Comparison of ENCODE assay signal across 8 mouse cellular contexts in the genomic region with DNA sequence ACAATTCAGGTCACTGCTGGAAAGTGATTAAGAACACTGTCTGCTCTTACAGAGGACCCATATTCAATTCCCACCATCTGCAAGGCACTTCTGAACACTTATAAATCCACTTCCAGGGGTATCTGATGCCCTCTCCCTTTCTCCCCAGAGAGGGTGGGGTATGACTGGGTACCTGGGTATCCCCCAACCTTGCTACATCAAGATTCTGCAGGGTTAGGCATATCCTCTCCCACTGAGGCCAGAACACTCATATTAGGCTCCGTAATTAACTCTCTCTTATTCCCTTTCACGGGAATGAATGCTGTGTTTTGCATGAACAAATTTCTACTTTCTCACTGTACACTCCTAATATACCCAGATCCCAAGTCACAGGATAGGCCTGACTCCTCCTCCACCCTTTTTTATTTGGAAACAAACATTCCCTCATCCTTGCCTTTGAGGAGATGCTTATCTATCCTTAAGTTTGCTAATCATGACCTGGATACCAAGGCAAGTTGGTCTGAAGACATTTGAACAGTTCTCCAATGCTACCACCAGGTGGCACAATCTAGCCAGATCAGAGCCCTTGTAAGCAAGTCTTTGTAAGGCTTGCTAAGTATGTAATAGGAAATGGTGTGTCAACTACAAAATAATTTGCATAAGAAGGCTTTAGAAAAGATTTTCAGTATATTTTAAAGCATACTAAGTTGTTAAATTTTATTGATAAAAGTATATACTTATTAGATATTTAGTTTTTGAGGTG.
A peak's percentile ranks its signal among the peaks of the same experiment; 100 is the strongest.
DNase-seq lines count a peak whose midpoint lies in the region; ATAC-seq lines count a peak whose summit lies in the region.

No protein-coding gene starts in this region.

- no peaks in the 10 kb centered on the region for H3K27me3 ChIP-seq in forebrain, embryonic 11.5 days (ENCODE audit: control insufficient read depth, insufficient read depth, low read length)
- no peaks in the 10 kb centered on the region for H3K27me3 ChIP-seq in midbrain, embryonic 16.5 days (ENCODE audit: control insufficient read depth, insufficient read depth, low read depth, low read length)

- H3K4me1 ChIP-seq in forebrain, embryonic 11.5 days (replicated peaks; ENCODE audit: control insufficient read depth, insufficient read depth, low read length): no peaks in the 10 kb centered on the region
- no peaks in the 10 kb centered on the region for H3K4me1 ChIP-seq in midbrain, embryonic 16.5 days (ENCODE audit: control insufficient read depth, insufficient read depth, low read length)

- intact Hi-C loops in left cerebral cortex, postnatal 10 days (cut with DNase I): loop anchor here (10.0 kb wide), 3 partner anchors 383 to 783 kb away; a partner anchor contains a TSS

- no peak overlapping the region for H3K4me3 ChIP-seq in forebrain, embryonic 11.5 days (ENCODE audit: low read depth, low read length)
- no peak overlapping the region for H3K4me3 ChIP-seq in midbrain, embryonic 16.5 days (ENCODE audit: low read depth, low read length)

- peak; percentile 11 for DNase-seq in ovary, adult 18-20 months (ENCODE audit: low spot score)
- no peak for DNase-seq in ovary, postnatal 10 days (ENCODE audit: low spot score)
- peak; percentile 70 for DNase-seq in adrenal gland, postnatal 14 days
- DNase-seq in forebrain, embryonic 11.5 days (ENCODE audit: low spot score): peak; percentile 61
- DNase-seq in hindlimb bud, embryonic 11.5 days (ENCODE audit: extremely low spot score, low read depth, low spot score): peak; percentile 42
- DNase-seq in left cerebral cortex, postnatal 10 days (ENCODE audit: extremely low spot score in 1 of 2, low spot score in 2 of 2): peak; percentile 51 to 61
- DNase-seq in thymus, postnatal 0 days (ENCODE audit: low spot score): peak; percentile 65

- no peak overlapping the region for H3K27ac ChIP-seq in forebrain, embryonic 11.5 days (ENCODE audit: low read depth, low read length)
- no peak overlapping the region for H3K27ac ChIP-seq in midbrain, embryonic 16.5 days (ENCODE audit: low read length)

- no peaks in the 10 kb centered on the region for H3K9me3 ChIP-seq in forebrain, embryonic 11.5 days (ENCODE audit: control insufficient read depth, low read length)
- H3K9me3 ChIP-seq in midbrain, embryonic 16.5 days (replicated peaks; ENCODE audit: control insufficient read depth, low read length, poor library complexity, severe bottlenecking): no peaks in the 10 kb centered on the region

- no peaks in the 10 kb centered on the region for H3K36me3 ChIP-seq in forebrain, embryonic 11.5 days (ENCODE audit: control insufficient read depth, insufficient read depth, low read length)
- H3K36me3 ChIP-seq in midbrain, embryonic 16.5 days (ENCODE audit: control insufficient read depth, insufficient read depth, low read length): no peaks in the 10 kb centered on the region

- ATAC-seq in forebrain, embryonic 11.5 days (replicated peaks; ENCODE audit: low FRiP score): peak; percentile 71
- peak; percentile 83 for ATAC-seq in midbrain, embryonic 16.5 days

- 92% methylated on average over 2 of the region's 2 CpGs for WGBS in forebrain, embryonic 11.5 days
- 94% methylated on average over 2 of the region's 2 CpGs for WGBS in midbrain, embryonic 16.5 days

- no peak overlapping the region for H3K9ac ChIP-seq in forebrain, embryonic 11.5 days (ENCODE audit: low read length)
- no peak overlapping the region for H3K9ac ChIP-seq in midbrain, embryonic 16.5 days (ENCODE audit: low read depth, low read length)

- H3K4me2 ChIP-seq in forebrain, embryonic 11.5 days (ENCODE audit: low read depth, low read length, severe bottlenecking): no peak overlapping the region
- no peak overlapping the region for H3K4me2 ChIP-seq in midbrain, embryonic 16.5 days (ENCODE audit: low read length)
